Mouse (Mus musculus): ENCODE data around the gene Klhl25.
"Not testable (repeated sequence)": the region's sequence is repeated elsewhere in the genome, so short reads cannot be mapped to it uniquely, and the experiment has no call there.

Klhl25 gene

GRCm38 (mm10) chr7:75873216-75873615, 25.1 kb downstream of the Klhl25 start:
- DNase-seq (ENCODE audit: low spot score in 2 of 2): no peak

GRCm38 (mm10) chr7:75873746-75874145, 25.6 kb downstream of the Klhl25 start:
- no peak for DNase-seq (ENCODE audit: low spot score in 2 of 2)

DNA sequence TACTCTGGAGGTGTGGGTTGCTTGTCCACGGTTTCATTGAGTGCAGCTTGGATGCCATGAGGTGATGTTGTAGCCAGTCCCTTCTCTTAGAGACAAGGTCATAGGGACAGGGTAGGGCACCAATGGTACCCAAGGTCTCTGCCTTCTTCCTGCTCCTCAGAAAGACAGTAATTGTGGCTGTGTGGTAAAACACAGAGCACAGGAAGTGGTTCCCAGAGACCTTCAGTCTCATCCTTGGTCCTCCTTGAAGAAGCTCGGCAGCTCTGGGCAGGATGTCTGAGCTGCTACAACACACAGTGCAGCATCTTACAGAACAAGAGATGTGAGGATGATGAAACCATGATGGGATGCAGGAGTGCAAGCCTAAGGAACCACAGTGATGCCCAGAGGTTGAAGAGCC, 31.3 kb downstream of the Klhl25 start:
- not testable (repeated sequence) for DNase-seq (ENCODE audit: low spot score in 2 of 2)

DNA sequence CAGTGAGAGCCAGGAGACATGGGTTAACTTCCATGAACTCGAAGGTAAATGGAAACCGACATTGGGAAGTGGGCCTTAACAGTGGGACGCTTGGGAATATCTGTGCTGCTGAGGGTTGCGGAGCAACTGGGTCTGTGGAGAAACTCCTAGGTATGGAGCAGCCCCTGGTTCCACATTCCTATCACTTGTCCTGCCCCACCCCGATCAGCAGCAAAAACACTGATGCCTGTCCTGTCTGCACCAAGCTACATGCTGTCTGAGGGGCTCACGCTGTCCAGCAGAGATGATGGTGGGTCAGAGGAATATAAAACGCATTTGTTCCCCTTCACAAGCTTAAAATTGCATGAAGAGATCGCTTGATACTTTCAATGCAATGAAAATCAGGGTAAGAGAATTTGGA, 32.1 kb downstream of the Klhl25 start:
- DNase-seq (ENCODE audit: low spot score in 2 of 2): no peak

DNA sequence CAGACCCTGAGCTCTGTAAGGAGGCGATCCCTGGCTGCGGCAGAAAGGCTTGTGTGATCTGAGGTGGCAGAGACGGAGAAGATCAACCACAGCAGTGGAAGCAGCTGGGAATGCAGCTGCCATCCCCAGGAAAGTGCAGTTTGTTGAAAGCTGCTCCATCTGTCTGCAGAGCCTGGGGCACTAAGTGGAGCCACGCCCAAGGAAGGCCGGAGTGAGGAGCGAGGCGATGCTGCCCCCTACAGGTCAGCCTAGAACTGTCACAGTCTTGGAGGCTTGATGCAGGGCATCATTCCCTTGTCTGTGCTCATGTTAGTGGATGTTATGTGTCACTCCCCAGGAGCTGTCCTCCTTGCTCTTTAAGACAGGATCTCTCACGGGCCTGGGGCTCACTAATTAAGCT, 32.5 kb downstream of the Klhl25 start:
- peak; percentile 44 to 79 for DNase-seq (ENCODE audit: low spot score in 2 of 2)

DNA sequence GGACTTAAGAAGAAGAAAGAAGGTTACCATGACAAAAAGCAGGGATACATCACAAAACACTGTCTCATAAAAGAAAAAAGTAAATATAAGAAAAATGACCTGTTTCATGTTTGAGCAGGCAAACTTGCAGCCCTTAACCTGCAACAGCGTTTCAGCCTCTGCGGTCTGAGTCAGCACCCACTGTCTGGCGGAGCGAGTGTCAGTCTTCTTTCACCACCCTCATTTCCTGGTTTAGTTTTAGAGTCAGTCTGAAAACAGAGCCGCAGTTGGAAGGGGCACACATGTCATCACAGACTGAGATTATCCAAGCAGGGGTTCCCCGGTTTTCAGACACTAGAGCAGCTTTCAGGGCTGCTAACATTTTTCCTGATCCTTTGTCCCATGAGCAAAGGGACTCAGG, 33.3 kb downstream of the Klhl25 start:
- no peak for DNase-seq (ENCODE audit: low spot score in 2 of 2)

- no peak for DNase-seq (ENCODE audit: low spot score in 2 of 2)
These were observed 33.7 kb downstream of the Klhl25 start for GRCm38 (mm10) chr7:75881791-75882190.

- DNase-seq (ENCODE audit: low spot score in 2 of 2): no peak
These were observed 43.4 kb downstream of the Klhl25 start for GRCm38 (mm10) chr7:75891466-75891865.

- DNase-seq (ENCODE audit: low spot score in 2 of 2): no peak
These were observed 44.6 kb downstream of the Klhl25 start for GRCm38 (mm10) chr7:75892737-75893136.

DNA sequence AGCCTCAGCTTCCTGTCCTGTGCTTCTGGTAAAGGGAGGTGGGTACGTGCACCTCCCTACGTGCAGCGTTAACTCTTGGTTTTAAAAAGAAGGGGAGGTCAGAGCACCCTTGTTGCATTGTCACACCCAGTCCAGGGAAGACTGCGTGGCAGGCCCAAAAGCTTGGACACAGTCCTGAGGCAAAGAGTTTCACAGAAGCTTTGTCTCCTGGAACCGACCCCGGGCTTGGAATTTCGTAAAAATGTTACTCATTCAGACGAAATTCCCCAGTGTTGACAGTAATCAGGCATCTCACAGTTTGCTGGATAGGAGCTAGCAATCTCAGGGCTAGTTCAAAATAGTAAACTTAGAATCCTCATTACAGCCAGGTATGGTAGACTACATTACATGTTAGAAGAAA, 45.6 kb downstream of the Klhl25 start:
- no peak for DNase-seq (ENCODE audit: low spot score in 2 of 2)

DNA sequence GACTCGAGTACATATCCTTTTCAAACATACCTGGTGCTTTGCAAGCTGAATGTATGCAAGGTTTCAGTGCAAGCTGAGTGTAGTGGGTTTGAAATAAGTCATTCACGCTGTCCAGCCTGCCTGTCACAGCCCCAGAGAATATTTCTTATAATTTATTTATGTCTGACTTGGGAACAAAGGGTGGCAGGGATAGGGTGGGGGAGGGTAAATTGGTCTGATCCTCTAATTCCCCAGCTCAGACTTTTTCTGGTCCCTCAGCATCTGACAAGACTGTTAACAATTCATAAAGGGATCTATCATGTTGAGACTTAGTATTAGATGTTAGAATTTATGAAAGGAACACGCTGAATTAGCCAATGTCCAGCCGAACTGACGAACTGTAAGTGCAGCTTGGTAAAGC, 48.9 kb downstream of the Klhl25 start:
- no peak for DNase-seq (ENCODE audit: low spot score in 2 of 2)

- DNase-seq (ENCODE audit: low spot score in 2 of 2): no peak
These were observed 51.0 kb downstream of the Klhl25 start for GRCm38 (mm10) chr7:75899102-75899501.

DNA sequence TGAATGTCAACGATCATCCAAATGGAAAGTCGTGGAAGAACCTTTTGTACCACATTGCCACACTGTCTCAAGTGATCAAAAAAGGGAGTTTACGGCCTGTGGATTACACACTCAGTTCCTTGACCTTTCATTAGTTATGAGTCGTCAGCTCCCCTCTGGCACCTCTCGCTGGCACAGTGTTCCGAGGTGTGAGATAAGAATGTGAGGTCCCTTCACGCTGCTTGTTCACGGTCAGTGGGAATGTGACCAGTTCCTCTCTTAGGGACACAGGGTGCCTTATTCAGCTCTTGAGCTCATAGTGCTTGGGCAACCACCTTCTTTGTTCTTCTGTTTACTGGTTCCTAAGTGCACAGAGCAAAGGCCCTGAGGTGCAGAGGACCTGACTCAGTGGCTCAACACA, 51.4 kb downstream of the Klhl25 start:
- no peak for DNase-seq (ENCODE audit: low spot score in 2 of 2)

GRCm38 (mm10) chr7:75899954-75900353, 51.8 kb downstream of the Klhl25 start:
- no peak for DNase-seq (ENCODE audit: low spot score in 2 of 2)

- DNase-seq (ENCODE audit: low spot score in 2 of 2): no peak
These were observed 57.0 kb downstream of the Klhl25 start for GRCm38 (mm10) chr7:75905145-75905544.

DNA sequence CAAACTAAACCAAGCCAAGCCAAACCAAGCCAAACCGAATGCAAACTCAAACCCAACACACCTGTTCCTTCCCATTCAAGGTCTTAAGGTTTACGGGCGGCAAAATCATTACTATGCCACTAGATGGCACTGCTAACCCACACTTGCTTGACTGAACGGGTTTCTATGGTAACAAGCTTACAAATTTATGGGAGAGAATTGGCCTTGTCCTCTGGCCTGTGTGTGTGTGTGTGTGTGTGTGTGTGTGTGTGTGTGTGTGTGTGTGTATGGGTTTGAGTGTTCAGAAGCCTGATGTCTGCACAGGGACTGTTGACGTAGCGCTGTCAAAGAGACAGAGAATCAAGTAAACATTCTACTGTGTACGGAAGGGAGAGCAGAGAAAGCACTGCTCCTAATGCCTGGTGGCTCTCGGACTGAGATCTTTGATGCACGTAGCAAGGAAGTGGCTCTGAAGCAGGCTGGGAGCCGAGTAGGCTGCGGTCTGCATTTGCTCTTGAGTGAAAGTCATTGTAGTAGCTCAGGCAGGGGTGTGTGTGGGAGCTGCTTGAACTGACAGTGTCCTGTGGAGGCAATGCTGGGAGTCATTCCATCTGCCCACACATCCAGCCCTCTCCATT, 62.0 kb downstream of the Klhl25 start:
- peak; percentile 42 to 53 for DNase-seq (ENCODE audit: low spot score in 2 of 2)

- no peak for DNase-seq (ENCODE audit: low spot score in 2 of 2)
These were observed 62.5 kb downstream of the Klhl25 start for GRCm38 (mm10) chr7:75910652-75911035.

DNA sequence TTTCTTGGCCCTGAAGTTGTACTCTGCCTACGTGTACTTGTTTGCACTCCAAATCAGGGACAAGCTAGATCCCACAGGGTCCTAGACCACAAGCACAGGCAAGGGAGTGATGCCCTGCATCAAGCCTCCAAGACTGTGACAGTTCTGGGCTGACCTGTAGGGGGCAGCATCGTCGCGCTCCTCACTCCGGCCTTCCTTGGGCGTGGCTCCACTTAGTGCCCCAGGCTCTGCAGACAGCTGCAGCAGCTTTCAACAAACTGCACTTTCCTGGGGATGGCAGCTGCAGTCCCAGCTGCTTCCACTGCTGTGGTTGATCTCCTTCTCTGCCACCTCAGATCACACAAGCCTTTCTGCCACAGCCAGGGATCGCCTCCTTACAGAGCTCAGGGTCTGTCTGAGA, 65.8 kb downstream of the Klhl25 start:
- peak; percentile 50 to 73 for DNase-seq (ENCODE audit: low spot score in 2 of 2)

- DNase-seq (ENCODE audit: low spot score in 2 of 2): not testable (repeated sequence)
These were observed 67.4 kb downstream of the Klhl25 start for GRCm38 (mm10) chr7:75915550-75915949.

- no peak for DNase-seq (ENCODE audit: low spot score in 2 of 2)
These were observed 69.6 kb downstream of the Klhl25 start for GRCm38 (mm10) chr7:75917662-75918061.

- not testable (repeated sequence) for DNase-seq (ENCODE audit: low spot score in 2 of 2)
These were observed 71.6 kb downstream of the Klhl25 start for GRCm38 (mm10) chr7:75919745-75920144.

Data from frontal cortex, postnatal 10 days (tissue).